Mouse (Mus musculus): ENCODE data around the gene Slc25a21. TPM values are rescaled to one million over a fixed set of nuclear protein-coding genes. Genes with fewer than 3 reads are reported as not detected.
A peak's percentile ranks its signal among the peaks of the same experiment; 100 is the strongest.

The Slc25a21 gene
- polyA plus RNA-seq, 1 experiment from 2014 or later = 0.22 TPM

- no peak overlapping the region for H3K9ac ChIP-seq
- ATAC-seq (ENCODE audit: low FRiP score) = no peak
- H3K27ac ChIP-seq = no peak overlapping the region
- under 1% methylated on average over 36 of the region's 36 CpGs for WGBS
- H3K36me3 ChIP-seq = no peaks in the 10 kb centered on the region
- H3K9me3 ChIP-seq = no peaks in the 10 kb centered on the region
- peaks cover 96% of the 10 kb centered on the region for H3K27me3 ChIP-seq
- H3K4me2 ChIP-seq = peak overlapping the region; percentile 45
- peak overlapping the region; percentile 25; the same call in 1 of the 2 replicates for H3K4me3 ChIP-seq
- H3K4me1 ChIP-seq (replicated peaks) = peaks cover 25% of the 10 kb centered on the region
Observed at GRCm38 (mm10) chr12:56697011-56697740, 500.1 kb downstream of the Slc25a21 start.

GRCm38 (mm10) chr12:56696174-56697010 lies 500.9 kb downstream of the Slc25a21 start:
- no peak for ATAC-seq (ENCODE audit: low FRiP score)
- under 1% methylated on average over 57 of the region's 57 CpGs for WGBS

GRCm38 (mm10) chr12:56695358-56696173 lies 501.7 kb downstream of the Slc25a21 start:
- under 1% methylated on average over 41 of the region's 41 CpGs for WGBS

More at GRCm38 (mm10) chr12:56696174-56697010, 500.9 kb downstream of the Slc25a21 start:
- peak overlapping the region; percentile 25; the same call in 1 of the 2 replicates for H3K4me3 ChIP-seq
- peaks cover 25% of the 10 kb centered on the region for H3K4me1 ChIP-seq (replicated peaks)
- peaks cover 98% of the 10 kb centered on the region for H3K27me3 ChIP-seq
- H3K4me2 ChIP-seq = peak overlapping the region; percentile 45
- no peak overlapping the region for H3K27ac ChIP-seq
- no peak overlapping the region for H3K9ac ChIP-seq
- H3K9me3 ChIP-seq = no peaks in the 10 kb centered on the region
- no peaks in the 10 kb centered on the region for H3K36me3 ChIP-seq

GRCm38 (mm10) chr12:56694936-56695335 lies 502.3 kb downstream of the Slc25a21 start:
- Histone ChIP-seq H3K9ac (no peak overlapping the region), H3K4me2 (peak overlapping the region; percentile 45), H3K36me3 (no peaks in the 10 kb centered on the region), H3K27ac (no peak overlapping the region), H3K9me3 (no peaks in the 10 kb centered on the region), H3K4me3 (peak overlapping the region; percentile 25; the same call in 1 of the 2 replicates), H3K4me1 (replicated peaks) (peaks cover 25% of the 10 kb centered on the region), H3K27me3 (peaks cover 98% of the 10 kb centered on the region)
- WGBS = 3% methylated on average over 11 of the region's 11 CpGs
- no peak for ATAC-seq (ENCODE audit: low FRiP score)

More at GRCm38 (mm10) chr12:56695358-56696173, 501.7 kb downstream of the Slc25a21 start:
- Histone ChIP-seq H3K9ac (no peak overlapping the region), H3K4me1 (replicated peaks) (peaks cover 25% of the 10 kb centered on the region), H3K4me2 (peak overlapping the region; percentile 45), H3K36me3 (no peaks in the 10 kb centered on the region), H3K27ac (no peak overlapping the region), H3K9me3 (no peaks in the 10 kb centered on the region), H3K4me3 (peak overlapping the region; percentile 25), H3K27me3 (peaks cover 98% of the 10 kb centered on the region)
- peak; percentile 85 for ATAC-seq (ENCODE audit: low FRiP score)

DNA sequence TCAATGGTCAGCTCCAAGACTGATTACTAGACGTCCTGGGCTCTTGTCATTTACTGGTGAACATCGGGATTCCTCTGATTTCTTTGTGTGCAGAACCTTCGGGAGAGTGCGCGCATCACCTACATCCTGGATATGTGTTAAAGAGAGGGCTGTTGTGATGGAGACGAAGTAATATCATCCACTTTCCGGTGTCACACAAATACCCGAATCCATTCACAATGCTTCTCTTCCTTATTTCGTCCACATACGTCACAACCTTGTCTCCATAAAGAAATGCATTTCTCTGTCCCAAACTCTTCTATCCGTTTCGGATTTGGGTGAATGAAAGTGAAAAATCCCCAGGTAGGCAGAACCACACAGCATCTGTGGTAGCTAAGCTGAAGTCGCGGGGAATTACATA lies 502.9 kb downstream of the Slc25a21 start:
- Histone ChIP-seq H3K27me3 (peaks cover 98% of the 10 kb centered on the region), H3K9me3 (no peaks in the 10 kb centered on the region), H3K9ac (no peak overlapping the region), H3K27ac (no peak overlapping the region), H3K36me3 (no peaks in the 10 kb centered on the region), H3K4me3 (no peak overlapping the region), H3K4me2 (no peak overlapping the region), H3K4me1 (replicated peaks) (peaks cover 25% of the 10 kb centered on the region)
- WGBS = 2% methylated on average over 14 of the region's 14 CpGs
- no peak for ATAC-seq (ENCODE audit: low FRiP score)

- WGBS = 3% methylated on average over 14 of the region's 14 CpGs
- Histone ChIP-seq H3K27me3 (peaks cover 100% of the 10 kb centered on the region), H3K36me3 (no peaks in the 10 kb centered on the region), H3K27ac (no peak overlapping the region), H3K4me3 (no peak overlapping the region), H3K4me2 (no peak overlapping the region), H3K4me1 (replicated peaks) (peaks cover 25% of the 10 kb centered on the region), H3K9ac (no peak overlapping the region), H3K9me3 (no peaks in the 10 kb centered on the region)
- ATAC-seq (ENCODE audit: low FRiP score) = no peak
Observed at GRCm38 (mm10) chr12:56693411-56694098, 503.7 kb downstream of the Slc25a21 start.

DNA sequence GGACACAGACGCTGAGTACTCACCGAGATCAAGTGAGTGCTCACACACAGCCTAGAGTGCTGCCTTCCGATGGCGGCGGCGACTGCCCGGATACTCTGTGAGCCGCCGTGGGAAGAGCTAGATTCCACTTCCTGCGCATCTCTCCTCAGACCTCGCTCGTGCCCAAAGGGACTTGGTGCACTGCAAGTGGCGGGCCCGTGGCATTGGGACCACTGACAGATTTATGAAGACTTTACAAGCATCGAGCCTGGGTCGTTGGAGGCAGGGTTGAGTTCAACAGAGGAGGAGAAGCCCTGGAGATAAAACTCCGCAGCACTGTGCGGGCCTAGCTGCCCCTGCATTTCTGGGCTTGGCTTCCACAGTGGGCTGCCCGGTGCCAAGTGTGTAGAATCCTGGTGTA lies 504.7 kb downstream of the Slc25a21 start:
- Histone ChIP-seq H3K9me3 (no peaks in the 10 kb centered on the region), H3K36me3 (no peaks in the 10 kb centered on the region), H3K4me2 (no peak overlapping the region), H3K9ac (no peak overlapping the region), H3K4me1 (replicated peaks) (peaks cover 25% of the 10 kb centered on the region), H3K27ac (no peak overlapping the region), H3K27me3 (peaks cover 100% of the 10 kb centered on the region), H3K4me3 (no peak overlapping the region)
- WGBS = 3% methylated on average over 19 of the region's 19 CpGs
- no peak for ATAC-seq (ENCODE audit: low FRiP score)

GRCm38 (mm10) chr12:56691427-56692079 lies 505.7 kb downstream of the Slc25a21 start, which contains the start of gene Pax9:
Pax9 (plus strand) TSS chr12:56691767.
- no peak within 1 kb of the TSS for H3K4me2 ChIP-seq
- H3K27me3 ChIP-seq = peaks cover 99% of the 10 kb centered on the region
- ATAC-seq (ENCODE audit: low FRiP score) = no peak
- WGBS = under 1% methylated on average over 39 of the region's 40 CpGs
- H3K36me3 ChIP-seq = no peaks in the 10 kb centered on the region
- no peak within 1 kb of the TSS; the same call in 1 of the 2 replicates for H3K4me3 ChIP-seq
- no peaks in the 10 kb centered on the region for H3K9me3 ChIP-seq
- no peak within 1 kb of the TSS for H3K27ac ChIP-seq
- peaks cover 17% of the 10 kb centered on the region for H3K4me1 ChIP-seq (replicated peaks)
- no peak within 1 kb of the TSS for H3K9ac ChIP-seq

DNA sequence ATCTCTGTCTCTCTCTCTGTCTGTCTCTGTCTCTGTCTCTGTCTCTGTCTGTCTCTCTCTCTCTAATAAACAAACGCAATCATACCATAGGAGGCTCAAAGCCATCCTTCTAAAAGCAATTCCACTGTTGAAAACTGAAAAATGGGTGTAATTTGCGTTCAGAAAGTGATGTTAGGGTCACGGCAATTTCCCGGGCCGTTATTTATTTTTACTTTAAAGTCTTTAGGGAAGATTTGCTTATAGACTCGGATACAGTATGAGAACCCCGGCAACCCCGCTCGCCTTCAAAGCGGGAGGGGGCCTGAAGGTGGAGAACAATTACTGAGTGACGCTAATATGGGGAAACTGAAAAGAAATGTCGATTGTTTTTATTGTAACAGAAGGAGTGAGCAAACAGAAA lies 506.3 kb downstream of the Slc25a21 start:
- Histone ChIP-seq H3K4me3 (no peak overlapping the region; the same call in 1 of the 2 replicates), H3K9ac (no peak overlapping the region), H3K4me1 (replicated peaks) (peaks cover 11% of the 10 kb centered on the region), H3K4me2 (no peak overlapping the region), H3K36me3 (no peaks in the 10 kb centered on the region), H3K9me3 (no peaks in the 10 kb centered on the region), H3K27ac (no peak overlapping the region), H3K27me3 (peaks cover 99% of the 10 kb centered on the region)
- under 1% methylated on average over 12 of the region's 12 CpGs for WGBS
- no peak for ATAC-seq (ENCODE audit: low FRiP score)

GRCm38 (mm10) chr12:56690366-56690765 lies 506.9 kb downstream of the Slc25a21 start:
- peaks cover 99% of the 10 kb centered on the region for H3K27me3 ChIP-seq

DNA sequence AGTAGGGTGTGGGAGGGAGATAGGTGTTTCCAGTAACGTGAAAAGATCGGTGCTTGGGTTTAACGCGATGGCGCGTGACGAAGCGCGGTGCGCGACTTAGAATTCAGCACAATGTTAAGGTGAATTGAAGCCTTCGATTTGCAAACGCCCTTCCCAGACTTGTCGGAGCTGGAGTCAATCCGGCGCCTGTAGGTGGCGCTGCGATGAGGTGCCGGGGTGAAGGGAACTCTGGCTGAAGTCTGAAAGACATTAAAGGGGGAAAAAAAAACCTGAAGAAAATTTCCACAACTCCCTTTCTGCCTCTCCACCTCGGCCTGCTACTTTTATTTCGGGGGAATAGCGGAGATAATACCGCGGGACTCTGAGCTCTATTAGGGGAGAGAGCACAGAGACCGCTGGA lies 507.5 kb downstream of the Slc25a21 start:
- WGBS = under 1% methylated on average over 25 of the region's 25 CpGs
- no peak overlapping the region for H3K27ac ChIP-seq
- ATAC-seq (ENCODE audit: low FRiP score) = 0 out of 2 replicates have a peak, but pooled peaks have one; percentile 31

More at GRCm38 (mm10) chr12:56690366-56690765, 506.9 kb downstream of the Slc25a21 start:
- Histone ChIP-seq H3K4me1 (replicated peaks) (peaks cover 5% of the 10 kb centered on the region; the same call in 1 of the 2 replicates), H3K27ac (no peak overlapping the region), H3K9ac (no peak overlapping the region), H3K9me3 (no peaks in the 10 kb centered on the region), H3K4me2 (no peak overlapping the region), H3K36me3 (no peaks in the 10 kb centered on the region), H3K4me3 (no peak overlapping the region)
- 3% methylated on average over 16 of the region's 16 CpGs for WGBS
- no peak for ATAC-seq (ENCODE audit: low FRiP score)

More for the DNA sequence above, 507.5 kb downstream of the Slc25a21 start:
- Histone ChIP-seq H3K4me1 (replicated peaks) (0 out of 2 replicates have a peak, but pooled peaks cover 2% of the 10 kb centered on the region), H3K36me3 (no peaks in the 10 kb centered on the region), H3K9ac (no peak overlapping the region), H3K27me3 (peaks cover 99% of the 10 kb centered on the region), H3K9me3 (no peaks in the 10 kb centered on the region), H3K4me3 (no peak overlapping the region), H3K4me2 (no peak overlapping the region)
